Mouse (Mus musculus) right cerebral cortex, postnatal 25 days (tissue): ENCODE results near the gene Tet3.

Source experiments
- DNase-seq: peaks from one replicate; pipeline ENCODE4 v3.0.0; 2022

The Tet3 gene

DNA sequence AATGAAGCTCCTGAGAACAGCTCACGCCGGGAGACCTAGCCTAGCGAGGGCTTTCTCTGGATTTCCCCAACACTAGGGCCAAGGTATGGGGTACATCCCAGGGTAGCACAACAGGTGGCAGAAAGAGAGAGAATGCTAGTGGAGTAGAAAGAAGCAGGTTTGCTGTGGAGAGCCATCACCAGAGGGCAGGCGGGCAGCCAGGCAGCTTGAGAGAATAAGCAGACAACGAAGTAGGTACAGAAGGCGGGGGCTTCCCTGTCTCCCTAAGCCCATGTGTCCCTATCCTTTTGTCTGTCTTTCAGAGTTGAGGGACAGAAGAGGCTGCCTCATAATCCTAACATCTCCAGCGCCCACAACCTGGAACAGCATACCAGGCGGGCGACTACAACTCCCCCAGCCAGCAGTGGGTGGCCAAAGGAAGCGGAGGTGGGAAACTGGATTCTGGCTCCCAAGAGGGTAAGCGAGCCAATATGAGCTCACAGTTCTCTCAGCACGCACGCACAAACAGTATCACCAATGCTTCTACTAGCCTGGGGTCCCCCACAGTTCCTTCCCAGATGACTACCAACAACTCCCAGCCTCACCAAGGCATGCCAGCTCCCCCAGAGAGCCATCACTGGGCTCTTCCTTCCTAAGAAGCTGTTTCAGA, 19.6 kb downstream of the Tet3 start:
- DNase-seq = peak; percentile 67

- no peak for DNase-seq
Observed at GRCm38 (mm10) chr6:83438584-83438983, 20.3 kb downstream of the Tet3 start.

GRCm38 (mm10) chr6:83437802-83438201, 21.1 kb downstream of the Tet3 start:
- DNase-seq = no peak

DNA sequence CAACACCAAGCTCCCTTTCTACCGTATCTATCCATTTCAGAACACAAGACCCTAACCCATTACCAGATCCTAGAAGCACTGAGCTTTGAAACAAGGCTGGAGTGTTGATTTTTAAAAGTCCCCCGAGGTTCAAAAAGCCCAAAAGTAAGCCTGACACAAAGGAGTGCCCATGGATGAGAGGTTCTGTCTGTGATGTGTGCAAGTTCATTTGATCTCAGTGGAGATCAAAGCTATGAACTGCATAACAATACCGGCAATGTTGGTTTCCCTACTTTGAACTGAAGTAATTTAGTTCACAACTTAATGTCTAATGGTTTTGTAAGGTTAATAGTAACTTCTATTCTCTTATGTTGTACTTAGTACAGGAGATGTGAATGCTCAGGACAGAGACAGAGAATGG, 21.7 kb downstream of the Tet3 start:
- no peak for DNase-seq

DNA sequence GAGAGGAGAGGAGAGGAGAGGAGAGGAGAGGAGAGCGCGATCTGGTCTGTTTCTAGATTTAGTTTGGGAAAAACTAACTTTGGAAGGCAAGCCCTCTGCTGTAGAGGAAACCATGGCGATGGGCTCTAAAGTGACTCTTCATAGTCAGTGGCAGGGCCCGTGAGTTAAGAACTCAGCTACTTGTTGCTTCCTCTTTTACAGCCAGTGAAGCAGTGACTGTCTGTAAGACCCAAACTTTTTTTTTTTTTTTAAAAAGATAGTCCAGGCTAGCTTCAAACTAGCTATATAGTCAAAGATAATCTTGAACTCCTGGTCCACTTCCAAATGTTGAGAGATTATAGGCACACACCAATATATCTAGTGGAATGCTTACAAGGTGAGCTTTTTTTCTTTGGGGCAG, 22.3 kb downstream of the Tet3 start:
- no peak for DNase-seq

DNA sequence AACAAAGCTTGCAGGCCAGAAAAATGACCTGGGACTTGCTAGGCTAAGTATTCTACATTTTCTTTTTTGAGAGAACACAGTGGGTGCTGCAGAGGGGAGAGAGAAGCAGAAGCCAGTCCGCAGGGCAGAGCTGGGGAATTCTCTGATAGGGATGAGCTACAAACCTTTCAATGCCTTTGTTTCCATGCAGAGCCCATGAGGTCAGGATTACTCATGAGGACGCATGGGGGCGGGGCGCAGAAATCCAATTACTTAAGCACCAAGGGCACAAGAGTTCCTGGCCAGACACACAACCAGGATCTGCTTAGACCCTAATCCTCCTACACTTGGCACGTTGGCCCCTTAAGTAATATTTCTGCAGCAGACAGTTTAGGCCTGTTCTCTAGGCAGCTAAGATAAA, 23.7 kb downstream of the Tet3 start:
- DNase-seq = no peak

DNA sequence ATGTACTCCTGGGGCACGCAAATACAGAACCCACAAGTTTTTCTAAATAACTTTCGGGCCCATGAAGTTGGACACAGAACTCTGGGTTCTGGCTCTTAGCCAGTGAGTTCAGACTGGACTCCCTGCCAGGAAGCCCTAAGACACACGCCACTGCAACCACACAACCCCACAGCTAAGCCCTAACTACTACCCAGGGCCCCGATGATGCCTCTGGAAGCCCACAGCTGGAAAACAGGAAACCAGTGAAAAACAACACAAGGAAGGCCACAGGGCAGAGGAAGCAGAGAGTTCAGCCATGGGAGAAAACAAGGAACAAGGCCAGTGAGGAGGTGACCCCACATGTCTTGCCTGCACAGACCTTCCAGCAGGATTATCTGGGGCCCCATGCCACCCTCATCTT, 25.3 kb downstream of the Tet3 start:
- no peak for DNase-seq

- DNase-seq = no peak
Observed at GRCm38 (mm10) chr6:83432966-83433365, 25.9 kb downstream of the Tet3 start.

- DNase-seq = peak; percentile 48
Observed at GRCm38 (mm10) chr6:83427968-83428731, 30.7 kb downstream of the Tet3 start.

GRCm38 (mm10) chr6:83427512-83427911, 31.4 kb downstream of the Tet3 start:
- DNase-seq = no peak

DNA sequence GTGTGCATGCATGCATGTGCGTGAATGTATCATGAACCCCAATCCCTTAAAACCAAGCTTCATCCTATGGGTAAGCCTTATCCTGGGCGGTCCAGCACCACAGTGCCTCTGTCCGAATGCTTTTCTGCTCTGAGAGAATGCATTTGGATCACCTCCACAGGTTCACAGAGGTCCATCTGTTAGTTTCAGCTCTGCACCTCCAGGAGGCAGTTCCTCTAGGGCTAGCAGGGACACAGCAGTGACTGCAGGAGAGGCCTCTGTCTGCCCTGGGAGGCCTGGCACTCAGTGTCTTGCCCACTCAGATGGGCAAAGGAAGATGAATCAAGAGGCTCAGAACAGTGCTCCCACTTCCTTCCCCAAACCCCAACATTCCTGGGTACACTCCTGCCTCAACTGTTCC, 32.3 kb downstream of the Tet3 start:
- DNase-seq = no peak

DNA sequence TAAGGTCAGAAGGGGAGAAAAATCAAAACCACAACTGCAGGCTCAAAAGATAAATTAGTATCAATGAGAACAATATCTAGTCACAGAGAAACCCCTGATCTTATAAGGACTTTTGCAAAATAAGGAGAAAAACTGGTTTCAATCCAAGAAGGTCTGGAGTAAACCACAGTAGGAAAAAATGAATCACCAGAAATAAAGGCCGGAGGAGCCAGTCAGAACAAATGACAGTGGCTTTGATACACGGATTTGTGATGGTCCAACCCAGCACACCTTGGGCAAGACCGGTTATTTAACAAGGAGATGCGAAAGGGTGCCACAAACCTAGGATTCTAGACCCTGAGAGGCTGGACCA, 34.9 kb downstream of the Tet3 start:
- DNase-seq = no peak

- no peak for DNase-seq
Observed at GRCm38 (mm10) chr6:83423400-83424052, 35.4 kb downstream of the Tet3 start.

DNA sequence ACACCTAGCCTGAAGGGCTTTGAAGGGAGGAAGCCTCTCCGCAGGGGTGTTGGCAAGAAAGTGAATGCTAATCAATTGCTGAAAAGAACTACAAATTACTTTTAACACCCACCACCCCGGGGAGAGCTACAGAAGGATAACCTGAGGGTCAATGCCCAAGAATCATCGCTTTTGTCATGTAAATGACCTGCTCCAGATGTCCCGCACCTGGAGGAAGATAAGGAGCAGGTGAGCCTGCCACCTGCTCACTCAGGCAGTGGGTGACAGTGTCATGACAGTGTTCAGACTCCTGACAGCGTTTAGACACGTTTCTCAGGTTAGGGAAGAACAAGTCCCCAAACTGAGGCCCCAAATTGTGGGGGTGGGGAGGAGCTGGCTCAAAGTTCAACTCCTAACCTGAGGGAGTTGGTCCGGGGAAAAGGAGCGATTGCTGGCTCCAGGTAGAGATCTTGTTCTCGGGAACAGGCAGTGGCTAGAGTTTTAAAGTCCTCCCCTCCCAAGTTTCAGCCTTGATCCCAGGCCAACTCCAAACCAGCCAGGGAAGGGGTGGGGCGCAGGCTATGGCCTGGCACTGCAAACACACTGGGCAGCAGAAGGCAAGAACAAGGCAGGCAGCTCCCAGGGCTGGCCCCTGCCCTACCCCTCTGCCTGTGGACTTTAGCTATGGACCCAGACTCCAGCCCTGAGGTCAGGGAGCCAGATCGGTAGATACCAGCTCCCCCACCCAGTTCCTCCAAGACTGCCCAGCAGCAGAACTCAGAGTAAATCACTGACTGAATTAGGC, 36.8 kb downstream of the Tet3 start:
- no peak for DNase-seq

GRCm38 (mm10) chr6:83419516-83419915, 39.4 kb downstream of the Tet3 start:
- DNase-seq = no peak

GRCm38 (mm10) chr6:83417531-83417930, 41.4 kb downstream of the Tet3 start:
- DNase-seq = no peak

DNA sequence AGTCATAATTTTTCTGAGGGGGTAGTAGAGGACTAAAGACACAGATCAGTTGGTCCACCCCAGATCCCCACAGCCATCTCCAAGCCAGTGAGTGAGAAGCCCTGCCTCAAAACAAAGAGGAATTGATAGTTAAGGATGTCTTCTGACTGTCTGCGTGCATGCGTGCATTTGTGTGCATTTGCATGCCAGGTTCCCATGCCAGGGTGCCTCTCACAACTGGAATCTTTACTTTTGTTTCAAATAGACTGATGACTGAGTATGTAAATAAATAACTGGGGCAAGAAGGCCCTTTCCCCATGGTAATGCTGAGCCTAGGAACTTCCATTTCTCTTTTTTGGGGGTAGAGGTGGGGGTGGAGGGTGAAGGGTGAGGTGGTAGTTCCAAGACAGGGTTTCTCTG, 41.8 kb downstream of the Tet3 start:
- DNase-seq = no peak

DNA sequence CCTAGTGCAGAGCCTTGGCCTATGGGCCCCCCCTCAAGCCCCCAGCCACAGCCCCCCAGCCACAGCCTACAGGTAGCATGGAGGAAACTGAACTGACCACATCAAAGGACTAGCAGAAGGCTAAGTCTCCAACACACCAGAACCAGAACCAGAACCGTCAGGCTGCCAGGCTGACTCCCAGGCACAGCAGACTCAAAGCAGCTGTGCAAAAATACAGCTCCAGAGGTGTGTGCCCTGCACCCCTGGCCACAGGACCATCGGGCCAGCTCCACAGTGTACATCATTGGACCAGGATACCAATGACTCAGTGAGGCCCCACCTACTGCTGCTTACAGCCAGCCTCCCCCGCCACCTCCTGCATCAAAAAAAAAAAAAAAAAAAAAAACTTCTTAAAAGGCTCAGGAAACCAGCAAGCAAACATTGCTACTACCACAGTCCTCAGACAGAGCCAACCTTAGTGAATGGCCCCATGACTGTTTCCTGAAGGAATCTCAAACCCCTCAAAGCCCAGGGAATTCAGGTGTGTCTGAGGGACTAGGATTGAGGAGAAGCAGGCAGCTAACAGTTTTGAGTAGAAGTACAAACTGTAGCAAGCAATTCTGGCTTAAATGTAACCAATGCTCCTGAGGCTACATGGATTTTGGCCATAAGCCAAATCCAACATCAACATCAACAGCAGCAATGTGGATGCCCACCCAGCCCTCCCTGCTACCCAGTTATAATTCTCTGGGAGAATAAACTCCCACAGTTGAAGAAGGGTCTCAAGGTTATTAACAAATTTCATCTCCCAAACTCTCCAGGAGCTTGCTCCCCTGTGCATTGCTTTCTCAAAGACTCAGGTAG, 42.4 kb downstream of the Tet3 start:
- no peak for DNase-seq

- no peak for DNase-seq
Observed at GRCm38 (mm10) chr6:83415356-83415940, 43.4 kb downstream of the Tet3 start.

DNA sequence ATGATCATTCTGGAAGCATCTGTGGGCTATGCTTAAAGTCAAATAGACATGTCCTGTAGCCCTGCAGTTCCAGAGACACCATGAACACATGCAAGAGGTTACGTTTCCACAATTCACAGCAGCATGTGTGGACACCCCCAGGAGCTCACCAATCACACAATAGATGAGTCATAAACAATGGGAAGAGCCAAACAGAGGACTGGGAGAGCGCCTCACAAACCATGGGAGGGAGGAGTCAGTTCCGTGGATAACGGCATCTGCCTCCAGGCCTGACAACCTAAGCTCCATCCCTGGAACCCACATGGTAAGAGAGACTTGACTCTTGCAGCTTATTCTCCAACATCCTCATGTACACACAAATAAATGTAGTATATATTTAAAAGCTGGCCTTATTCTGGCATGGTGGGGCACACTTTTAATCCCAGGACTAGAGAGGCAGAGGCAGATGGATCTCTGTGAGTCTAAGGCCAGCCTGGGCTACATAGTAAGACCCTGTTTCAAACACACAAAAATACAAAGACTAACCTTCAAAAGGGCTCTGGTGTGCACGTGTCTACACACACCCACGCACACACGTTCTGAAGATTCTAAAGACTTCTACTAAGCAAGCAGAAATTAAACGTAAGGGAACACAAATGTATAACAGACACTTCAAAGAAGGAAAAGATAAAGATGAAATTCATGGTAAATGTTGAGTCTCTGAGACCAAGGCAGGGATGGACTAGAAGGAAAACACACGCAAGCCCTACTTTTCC, 44.1 kb downstream of the Tet3 start:
- no peak for DNase-seq

DNA sequence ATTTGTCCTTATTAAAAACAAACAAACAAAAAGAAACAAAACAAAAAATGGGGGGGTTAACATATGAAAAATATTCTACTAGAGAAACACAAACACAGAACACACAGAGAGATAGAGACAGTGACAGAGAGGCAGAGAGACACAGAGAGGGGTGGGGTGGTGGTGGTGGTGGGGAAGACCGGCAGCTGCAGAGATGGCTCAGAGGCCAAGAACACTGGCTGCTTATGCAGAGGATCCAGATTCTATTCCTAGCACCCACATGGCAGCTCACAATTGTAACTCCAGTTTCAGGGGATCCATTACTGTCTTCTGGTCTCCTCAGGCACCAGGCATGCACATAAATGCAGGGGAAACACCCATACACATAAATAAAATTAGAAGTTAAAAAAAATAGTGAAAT, 45.2 kb downstream of the Tet3 start:
- DNase-seq = no peak
